Mouse (Mus musculus) liver, embryonic 14.5 days (tissue): Measurements from ENCODE around the gene Ppm1n.

Source experiments
- CTCF ChIP-seq: IDR thresholded peaks from 2 replicates; pipeline ENCODE4 v1.5.1; 2016; ENCODE audit warnings: antibody characterized with exemption, low read depth, control low read depth
- EP300 ChIP-seq: IDR thresholded peaks from 2 replicates; pipeline ENCODE4 v1.6.1; 2016; ENCODE audit warnings: antibody characterized with exemption, low read depth

DNA sequence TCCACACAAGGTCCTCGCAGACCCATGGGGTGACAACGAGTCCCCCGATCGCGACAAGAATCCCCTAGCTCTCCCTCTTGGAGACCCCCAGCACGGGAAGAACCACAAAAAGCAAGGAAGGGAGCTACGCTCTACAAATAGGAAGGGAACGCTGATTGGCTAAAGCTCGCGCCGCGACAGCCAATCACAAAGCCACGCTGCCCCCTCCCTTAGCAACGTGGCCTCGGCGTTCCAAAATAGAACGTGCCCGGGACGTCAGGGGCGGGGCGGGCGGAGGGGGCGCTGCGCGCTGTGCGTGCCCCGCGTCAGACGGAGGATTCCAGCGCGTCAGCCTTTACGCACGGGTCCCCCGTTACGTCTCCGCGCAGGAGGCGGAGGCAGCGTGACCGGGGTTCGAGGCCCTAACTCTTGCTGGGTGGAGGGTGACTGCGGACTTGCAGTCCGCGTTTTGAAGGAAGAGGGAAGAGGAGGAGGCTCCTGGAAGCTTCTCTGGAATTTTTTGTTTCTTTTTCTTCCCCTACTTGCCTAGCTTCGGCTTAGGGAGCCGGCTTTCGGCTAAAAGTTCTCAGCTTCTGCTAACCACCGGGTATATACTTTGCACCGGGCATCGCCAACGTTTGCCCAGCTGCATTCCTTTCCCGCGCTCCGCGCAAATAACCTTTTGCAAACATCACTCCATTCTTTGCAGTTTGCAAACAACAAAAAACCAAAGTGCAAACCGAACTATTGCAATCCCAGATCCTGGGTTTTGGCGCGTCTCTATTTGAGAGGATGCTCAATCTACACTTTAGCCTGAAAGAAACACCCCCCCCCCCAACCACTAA lies 28.8 kb upstream of the Ppm1n start:
- TF ChIP-seq CTCF, result peak; percentile 51
- TF ChIP-seq EP300, result no peak
